Mouse (Mus musculus) spleen, adult 18-20 months (tissue): ENCODE data around the gene Alg11.

Experiments used
- DNase-seq, 2 experiments: peaks; one replicate each; pipeline ENCODE4 v3.0.0; 2022; ENCODE audit warnings: mixed read lengths in 2 of 2

Gene Alg11

DNA sequence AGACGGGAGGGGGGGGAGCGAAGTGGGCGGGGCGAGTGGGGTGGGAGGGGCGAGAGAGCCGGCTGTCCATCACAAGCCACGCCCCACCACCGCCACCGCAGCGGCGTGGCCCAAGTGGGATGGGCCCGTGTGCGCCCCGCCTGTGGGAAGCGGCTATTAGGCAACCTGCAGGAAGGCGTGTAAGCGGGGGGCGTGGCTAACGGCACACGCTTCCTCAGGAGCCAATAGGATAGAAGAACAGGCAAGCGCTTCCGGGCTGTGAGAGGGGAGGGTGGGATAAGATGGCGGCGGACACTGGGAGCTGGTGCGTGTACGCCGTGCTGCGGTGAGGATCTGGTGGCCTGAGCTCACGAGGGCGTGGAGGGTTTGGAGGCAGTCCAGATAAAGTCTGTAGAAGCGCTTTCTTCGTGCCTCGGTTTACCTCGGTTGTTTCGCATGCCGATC, at the start of gene Alg11:
TSS of gene Alg11 (plus strand) at position 276 of the 444 bp plus-strand sequence.
- peak; percentile 91 to 92 for DNase-seq

- DNase-seq = no peak
These were observed 47.4 kb upstream of the Alg11 start for GRCm38 (mm10) chr8:22013034-22013707.

DNA sequence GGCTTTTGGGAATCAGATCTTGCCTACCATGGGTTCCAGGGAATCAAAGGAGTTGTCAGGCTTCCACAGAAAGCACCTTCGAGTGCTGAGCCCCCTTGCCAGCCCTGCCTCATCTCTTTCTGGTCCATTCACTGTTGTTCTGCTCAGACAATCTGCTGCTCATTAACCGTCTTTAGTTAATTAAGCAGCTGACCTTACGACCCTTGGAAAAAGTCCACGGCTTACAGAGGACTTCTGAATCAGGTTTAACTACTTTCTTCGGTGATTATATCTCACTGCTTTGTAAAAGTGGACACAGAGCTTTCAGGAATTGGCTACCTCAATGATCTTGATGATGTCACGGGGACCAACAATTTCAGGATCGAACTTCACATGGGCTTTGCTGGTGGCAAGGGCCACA, 42.8 kb upstream of the Alg11 start:
- DNase-seq = no peak

- DNase-seq = no peak
These were observed 41.0 kb upstream of the Alg11 start for GRCm38 (mm10) chr8:22019498-22019897.

- DNase-seq = no peak
These were observed 38.3 kb upstream of the Alg11 start for GRCm38 (mm10) chr8:22022244-22022643.

GRCm38 (mm10) chr8:22025241-22025640, 35.3 kb upstream of the Alg11 start:
- no peak for DNase-seq

GRCm38 (mm10) chr8:22028973-22029372, 31.5 kb upstream of the Alg11 start:
- no peak for DNase-seq

- no peak for DNase-seq
These were observed 29.5 kb upstream of the Alg11 start for GRCm38 (mm10) chr8:22030990-22031389.

- no peak for DNase-seq
These were observed 24.4 kb upstream of the Alg11 start for GRCm38 (mm10) chr8:22036137-22036536.

DNA sequence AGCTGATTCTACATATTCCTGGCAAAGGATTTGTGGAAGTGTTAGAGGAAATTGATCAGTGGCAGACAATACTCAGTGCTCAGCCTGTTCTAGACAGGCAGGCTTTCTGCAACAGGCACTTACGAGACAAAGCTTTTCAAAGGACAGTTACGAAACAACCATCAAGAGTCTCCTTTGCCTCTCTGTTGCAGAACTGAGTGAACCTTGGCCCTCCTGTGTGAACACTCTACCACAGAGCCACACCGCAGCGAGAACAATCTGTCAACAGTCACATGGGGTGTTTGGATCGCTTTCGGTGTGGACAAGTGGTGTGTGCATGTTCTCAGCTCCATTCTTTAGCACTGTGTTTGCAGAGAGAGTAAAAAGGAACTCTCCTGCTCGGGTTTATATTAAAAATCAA, 23.5 kb upstream of the Alg11 start:
- DNase-seq = no peak

- no peak for DNase-seq
These were observed 20.9 kb upstream of the Alg11 start for GRCm38 (mm10) chr8:22039468-22040152.

DNA sequence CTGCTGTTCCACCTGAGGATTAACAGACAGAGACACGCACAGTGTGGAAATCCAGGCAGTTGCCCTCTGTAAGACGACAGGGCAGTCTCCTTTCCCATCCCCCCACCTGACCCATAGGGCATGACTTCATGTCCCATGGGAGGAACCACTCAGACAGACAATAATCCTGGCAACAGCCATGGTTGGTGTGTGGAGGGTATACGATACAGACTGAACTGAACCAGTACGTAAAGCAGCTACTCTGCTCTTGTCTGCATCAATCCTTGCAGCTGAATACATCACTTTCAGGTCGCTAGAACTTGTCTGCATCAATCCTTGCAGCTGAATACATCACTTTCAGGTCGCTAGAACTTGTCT, 20.4 kb upstream of the Alg11 start:
- no peak for DNase-seq

GRCm38 (mm10) chr8:22042515-22042914, 18.0 kb upstream of the Alg11 start:
- no peak for DNase-seq

- DNase-seq = no peak
These were observed 16.8 kb upstream of the Alg11 start for GRCm38 (mm10) chr8:22043706-22044105.

- DNase-seq = peak in 1 of 2 experiments; percentile 45
These were observed 12.6 kb upstream of the Alg11 start for GRCm38 (mm10) chr8:22047699-22048464.

DNA sequence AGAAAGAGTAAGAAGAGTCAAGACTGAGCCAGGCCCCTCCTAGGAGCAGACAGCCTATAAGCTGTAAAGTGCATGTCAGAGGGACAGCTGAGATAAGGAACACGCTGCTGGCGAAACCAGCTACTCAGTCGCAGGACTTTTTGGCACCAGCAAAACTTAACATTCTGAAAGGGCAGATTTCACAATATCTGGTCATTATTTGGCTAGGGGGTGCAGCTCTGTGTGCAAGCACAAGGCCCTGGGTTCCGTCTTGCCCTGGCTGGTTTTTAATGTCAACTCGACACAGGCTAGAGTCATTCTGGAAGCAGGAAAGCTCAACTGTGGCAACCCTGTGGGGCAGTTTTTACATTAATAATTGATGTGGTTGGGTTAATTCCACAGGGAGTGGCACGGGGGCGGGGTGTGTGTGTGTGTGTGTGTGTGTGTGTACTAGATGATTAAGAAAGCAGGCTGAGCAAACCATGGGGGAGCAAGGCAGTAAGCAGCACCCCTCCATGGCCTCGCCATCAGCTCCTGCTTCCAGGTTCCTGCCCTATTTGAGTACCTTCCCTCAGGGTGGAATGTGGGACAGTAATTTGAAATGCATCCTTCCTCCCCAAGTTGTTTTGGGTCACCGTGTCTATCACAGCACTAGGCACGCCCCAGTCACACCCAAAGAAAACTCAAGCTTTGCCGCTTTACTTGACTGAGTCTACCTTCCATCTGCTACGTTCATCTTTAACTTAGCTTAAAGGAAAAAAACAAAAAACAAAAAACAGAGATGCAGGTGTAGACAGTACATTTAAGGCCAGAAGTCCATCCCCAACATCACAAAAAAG, 5.6 kb upstream of the Alg11 start:
- DNase-seq = no peak

GRCm38 (mm10) chr8:22055492-22055877, 5.0 kb upstream of the Alg11 start:
- DNase-seq = no peak

GRCm38 (mm10) chr8:22056850-22057249, 3.7 kb upstream of the Alg11 start:
- no peak for DNase-seq

DNA sequence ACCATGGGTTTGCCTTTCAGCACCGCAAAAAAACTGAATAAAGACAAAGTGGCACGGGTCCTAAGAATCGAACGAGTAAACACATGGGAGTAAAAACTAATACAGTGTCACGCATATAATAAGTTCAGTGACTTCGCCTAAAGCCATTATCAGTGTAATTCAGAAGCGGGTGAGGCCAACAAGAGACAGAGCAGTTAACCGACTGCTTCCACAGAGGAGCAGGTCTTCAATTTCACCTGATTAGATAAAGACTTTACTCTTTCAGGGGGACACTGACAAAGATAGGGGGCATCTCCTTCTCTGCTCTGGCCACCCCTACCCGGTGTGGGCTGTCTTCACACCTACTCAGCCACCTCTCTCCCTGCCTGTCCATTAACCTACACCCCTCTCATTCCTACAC, 2.2 kb upstream of the Alg11 start:
- DNase-seq = no peak

- DNase-seq = no peak
These were observed 1.3 kb upstream of the Alg11 start for GRCm38 (mm10) chr8:22059153-22059738.

DNA sequence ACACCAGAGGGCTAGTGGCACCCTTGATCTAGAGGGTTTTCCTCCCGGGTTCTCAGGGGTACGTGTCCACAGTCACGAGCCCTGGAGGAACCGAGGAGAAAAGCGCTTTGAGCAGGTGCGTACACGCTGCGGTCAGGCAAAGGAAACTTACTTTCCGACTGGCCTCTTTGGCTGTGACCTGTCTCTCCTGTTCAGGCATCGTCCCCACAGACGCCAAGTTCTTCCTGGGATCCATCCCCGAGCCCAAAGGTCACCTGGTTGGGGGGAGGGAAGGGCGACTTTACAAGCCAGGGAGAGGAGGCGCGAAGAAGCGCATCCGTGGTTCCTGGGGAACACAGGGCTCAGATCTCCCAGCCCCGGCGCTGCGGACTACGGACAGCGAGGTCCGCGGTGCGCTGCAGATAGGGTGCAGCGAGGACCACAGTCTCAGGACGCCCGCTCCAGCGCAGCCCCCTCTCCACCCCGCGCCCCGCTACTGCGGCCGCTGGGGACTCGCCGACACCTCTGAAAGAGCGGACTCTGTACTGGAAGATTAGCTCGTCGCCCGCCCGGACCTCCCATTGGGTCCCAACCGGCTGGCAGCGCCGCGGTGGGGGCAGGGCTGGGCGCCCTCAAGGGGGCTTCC, 588 bp upstream of the Alg11 start, which contains the start of gene Atp7b:
TSS of gene Atp7b (minus strand) at position 485 of the 625 bp plus-strand sequence.
- no peak for DNase-seq

- DNase-seq = no peak
These were observed 605 bp downstream of the Alg11 start for GRCm38 (mm10) chr8:22061126-22061525.
